Mouse (Mus musculus) left cerebral cortex, postnatal 25 days (tissue): Measurements from ENCODE around the gene Lct. TPM values are rescaled to one million over a fixed set of nuclear protein-coding genes. Genes with fewer than 3 reads are reported as not detected.

ENCODE experiments used
- total RNA-seq, 2 experiments: library from RNA; stranded (reverse); gene quantifications; 2 replicates each; pipeline ENCODE4 v1.2.3; 2021

The Lct gene
- total RNA-seq, 2 experiments from 2014 or later = 1.9 to 2.2 TPM

Other genes starting within 250 kb of the Lct start
- 1 to 10 TPM; 6.3 to 6.7 TPM for gene Zranb3, start 225.3 kb downstream of the Lct start, total RNA-seq
- 100 to 1,000 TPM; 501 to 534 TPM for gene R3hdm1, start 225.0 kb downstream of the Lct start, total RNA-seq
- 10 to 100 TPM; 45.8 to 48.0 TPM for gene Ubxn4, start 84.4 kb downstream of the Lct start, total RNA-seq
- 1 to 10 TPM; 5.4 to 5.6 TPM for gene Mcm6, start 31.3 kb upstream of the Lct start, total RNA-seq
- 10 to 100 TPM; 53.1 to 55.4 TPM for gene Dars, start 89.0 kb upstream of the Lct start, total RNA-seq